Mouse (Mus musculus) kidney, postnatal 10 days (tissue): ENCODE data around the gene Gfap.

ENCODE experiments used
- DNase-seq: peaks from one replicate; pipeline ENCODE4 v3.0.0; 2021; ENCODE audit warnings: mixed read lengths

Gfap gene

GRCm38 (mm10) chr11:102895779-102896178 is 4.9 kb downstream of the Gfap start:
- no peak for DNase-seq

- no peak for DNase-seq
These were observed 6.0 kb downstream of the Gfap start for GRCm38 (mm10) chr11:102894716-102895115.

- peak; percentile 84 for DNase-seq
These were observed 7.6 kb downstream of the Gfap start for GRCm38 (mm10) chr11:102893015-102893651.

- DNase-seq = no peak
These were observed 10.6 kb downstream of the Gfap start for GRCm38 (mm10) chr11:102890096-102890495.

- no peak for DNase-seq
These were observed 12.6 kb downstream of the Gfap start for GRCm38 (mm10) chr11:102888135-102888534.

- DNase-seq = no peak
These were observed 13.3 kb downstream of the Gfap start for GRCm38 (mm10) chr11:102887433-102887832.

GRCm38 (mm10) chr11:102884616-102885219 is 16.0 kb downstream of the Gfap start, which contains the start of gene Fam187a:
Gene Fam187a, plus strand, starts transcription at chr11:102885169.
- no peak for DNase-seq

- no peak for DNase-seq
These were observed 19.2 kb downstream of the Gfap start for GRCm38 (mm10) chr11:102881314-102882198.

GRCm38 (mm10) chr11:102880585-102881313 is 20.0 kb downstream of the Gfap start, which contains the start of the genes Eftud2 and Ccdc103:
Gene Eftud2, minus strand, starts transcription at chr11:102880985.
Gene Ccdc103, plus strand, starts transcription at chr11:102881204.
- peak; percentile 94 for DNase-seq

GRCm38 (mm10) chr11:102879558-102879957 is 21.2 kb downstream of the Gfap start:
- DNase-seq = no peak

- DNase-seq = no peak
These were observed 25.8 kb downstream of the Gfap start for GRCm38 (mm10) chr11:102874801-102875334.

GRCm38 (mm10) chr11:102864272-102864671 is 36.4 kb downstream of the Gfap start:
- peak; percentile 89 for DNase-seq

GRCm38 (mm10) chr11:102859933-102860332 is 40.8 kb downstream of the Gfap start:
- no peak for DNase-seq

GRCm38 (mm10) chr11:102858951-102859350 is 41.8 kb downstream of the Gfap start:
- DNase-seq = no peak

- no peak for DNase-seq
These were observed 44.8 kb downstream of the Gfap start for GRCm38 (mm10) chr11:102855941-102856340.

- DNase-seq = no peak
These were observed 47.0 kb downstream of the Gfap start for GRCm38 (mm10) chr11:102853760-102854159.

- DNase-seq = peak; percentile 87
These were observed 48.8 kb downstream of the Gfap start for GRCm38 (mm10) chr11:102851883-102852282.

GRCm38 (mm10) chr11:102845926-102846325 is 54.8 kb downstream of the Gfap start:
- no peak for DNase-seq

GRCm38 (mm10) chr11:102838616-102839150 is 62.0 kb downstream of the Gfap start:
- DNase-seq = no peak

GRCm38 (mm10) chr11:102838126-102838525 is 62.6 kb downstream of the Gfap start:
- peak; percentile 54 for DNase-seq

GRCm38 (mm10) chr11:102837385-102837784 is 63.3 kb downstream of the Gfap start:
- no peak for DNase-seq
